Mouse (Mus musculus) heart, postnatal 0 days (tissue): ENCODE data around the gene Ogdh. TPM values are rescaled to one million over a fixed set of nuclear protein-coding genes. Genes with fewer than 3 reads are reported as not detected.

Experiments
- ATAC-seq: fragments of 200-750 bp; cut with Nextera tagmentation; 2 replicates; pipeline ENCODE4 v1.8.0; 2017; ENCODE audit warnings: low read depth, moderate number of reproducible peaks, moderate library complexity; ENCODE audit not compliant: insufficient read depth
- DNase-seq: peaks from one replicate; pipeline ENCODE4 v3.0.0-alpha.2; 2016; ENCODE audit warnings: low spot score
- H3K27ac ChIP-seq: fragments of 300-500 bp; sonication (generic); 2 replicates; pipeline ENCODE4 v1.5.1; 2014; ENCODE audit warnings: low read depth, mild to moderate bottlenecking
- H3K27me3 ChIP-seq: fragments of 300-500 bp; sonication (generic); 2 replicates; pipeline ENCODE4 v1.6.1; 2014; ENCODE audit warnings: low read length, mixed read lengths; ENCODE audit not compliant: control insufficient read depth, insufficient read depth
- H3K36me3 ChIP-seq: fragments of 300-500 bp; sonication (generic); replicated peaks from 2 replicates; pipeline ENCODE4 v1.6.1; 2014; ENCODE audit warnings: low read length, mixed read lengths; ENCODE audit not compliant: control insufficient read depth, insufficient read depth
- H3K4me1 ChIP-seq: fragments of 300-500 bp; sonication (generic); 2 replicates; pipeline ENCODE4 v1.6.1; 2014; ENCODE audit warnings: antibody characterized with exemption; ENCODE audit not compliant: control insufficient read depth, insufficient read depth
- H3K4me2 ChIP-seq: fragments of 300-500 bp; sonication (generic); 2 replicates; pipeline ENCODE4 v1.6.1; 2014; ENCODE audit warnings: low read depth, mild to moderate bottlenecking, low read length, moderate library complexity
- H3K4me3 ChIP-seq: fragments of 300-500 bp; sonication (generic); 2 replicates; pipeline ENCODE4 v1.5.1; 2014; ENCODE audit warnings: low read depth, low read length
- H3K9ac ChIP-seq: fragments of 300-500 bp; sonication (generic); replicated peaks from 2 replicates; pipeline ENCODE4 v1.6.1; 2014; ENCODE audit warnings: low read depth, low read length, mixed read lengths
- H3K9me3 ChIP-seq: fragments of 300-500 bp; sonication (generic); replicated peaks from 2 replicates; pipeline ENCODE4 v1.6.1; 2016; ENCODE audit warnings: low read length; ENCODE audit not compliant: control insufficient read depth
- CTCF ChIP-seq: IDR thresholded peaks from 2 replicates; pipeline ENCODE4 v1.5.1; 2016; ENCODE audit warnings: antibody characterized with exemption, control low read depth, low read depth
- EP300 ChIP-seq: IDR thresholded peaks from 2 replicates; pipeline ENCODE4 v1.6.1; 2016; ENCODE audit warnings: antibody characterized with exemption, low read depth
- WGBS: fragments of 180-500 bp; shearing (Covaris S2); extraction: QIAGEN DNeasy Blood & Tissue Kit; methylation state at CpG from one replicate; pipeline ENCODE4 v1.1.7; 2014; 5-methylcytosine and 5-hydroxymethylcytosine counted together
- polyA plus RNA-seq: library from polyadenylated mRNA; unstranded; fragments of >200 nt; fragmentation: Nextera tagmentation; extraction: Ambion mirVana; gene quantifications from 2 replicates; pipeline ENCODE4 v1.2.1, GENCODE M21; 2015
- total RNA-seq: library from RNA; depleted of rRNA; stranded (reverse); fragments of >200 nt; gene quantifications from 2 replicates; pipeline ENCODE4 v1.2.3, GENCODE M21; 2014; ENCODE audit warnings: low replicate concordance

The Ogdh gene
- total and polyA plus RNA-seq, 2 experiments from 2014 or later, result 338 to 412 TPM

DNA sequence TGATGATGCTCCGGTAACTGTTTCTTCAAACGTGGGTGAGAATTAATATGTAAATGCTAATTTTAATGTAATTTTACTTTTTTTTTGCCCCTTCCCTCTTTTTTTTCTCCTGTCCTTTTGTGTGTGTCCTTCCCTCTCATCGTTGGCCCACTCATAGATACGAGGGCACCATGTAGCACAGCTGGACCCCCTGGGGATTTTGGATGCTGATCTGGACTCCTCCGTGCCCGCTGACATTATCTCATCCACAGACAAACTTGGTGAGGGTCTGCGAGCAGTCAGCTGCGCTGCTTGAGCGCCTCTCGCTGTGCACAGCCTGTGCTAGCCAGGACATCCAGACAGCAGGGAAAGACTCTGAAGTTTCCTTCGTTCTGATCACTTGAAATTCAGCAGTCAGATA is 25.4 kb downstream of the Ogdh start:
- Histone ChIP-seq H3K27me3 (no peaks in the 10 kb centered on the region), H3K9me3 (no peaks in the 10 kb centered on the region), H3K4me1 (no peaks in the 10 kb centered on the region), H3K27ac (no peak overlapping the region), H3K9ac (no peak overlapping the region), H3K4me3 (no peak overlapping the region), H3K4me2 (no peak overlapping the region), H3K36me3 (peaks cover 81% of the 10 kb centered on the region)
- DNase-seq (no peak), ATAC-seq (no peak)
- TF ChIP-seq CTCF, result no peak
- no peak for TF ChIP-seq EP300
- 87% methylated on average over 11 of the region's 11 CpGs for WGBS

DNA sequence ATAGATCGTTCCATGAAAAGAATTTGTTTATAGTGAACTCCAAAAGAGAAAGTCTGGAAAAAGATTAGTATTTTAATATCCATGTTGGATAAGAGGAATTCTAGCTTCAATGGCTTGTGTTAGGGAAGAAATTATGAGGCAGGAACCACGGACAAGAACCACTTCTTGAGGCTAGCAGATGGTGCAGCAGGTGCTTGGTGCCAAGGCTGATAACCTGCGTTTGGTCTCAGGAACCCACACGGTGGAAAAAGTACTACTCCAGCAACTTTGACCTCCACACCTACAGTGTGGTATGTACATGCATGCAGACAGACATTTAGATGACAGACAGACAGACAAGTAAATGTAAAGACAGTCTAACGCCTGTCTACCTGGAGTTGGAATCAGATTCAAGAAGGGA is 27.1 kb downstream of the Ogdh start:
- 89% methylated on average over 5 of the region's 5 CpGs for WGBS
- Histone ChIP-seq H3K27ac (no peak overlapping the region), H3K4me3 (no peak overlapping the region), H3K36me3 (peaks cover 89% of the 10 kb centered on the region), H3K4me1 (no peaks in the 10 kb centered on the region), H3K27me3 (no peaks in the 10 kb centered on the region), H3K4me2 (no peak overlapping the region), H3K9me3 (no peaks in the 10 kb centered on the region), H3K9ac (no peak overlapping the region)
- ATAC-seq (no peak), DNase-seq (no peak)
- TF ChIP-seq CTCF (no peak), EP300 (no peak)

- Histone ChIP-seq H3K27ac (no peak overlapping the region), H3K4me3 (no peak overlapping the region), H3K36me3 (peaks cover 89% of the 10 kb centered on the region), H3K27me3 (no peaks in the 10 kb centered on the region), H3K4me2 (no peak overlapping the region), H3K4me1 (no peaks in the 10 kb centered on the region), H3K9me3 (no peaks in the 10 kb centered on the region), H3K9ac (no peak overlapping the region)
- no peak for DNase-seq
- WGBS, result 81% methylated on average over 2 of the region's 2 CpGs
- no peak for ATAC-seq
- TF ChIP-seq EP300 (no peak), CTCF (no peak)
These were observed 27.9 kb downstream of the Ogdh start for GRCm38 (mm10) chr11:6319374-6319773.

DNA sequence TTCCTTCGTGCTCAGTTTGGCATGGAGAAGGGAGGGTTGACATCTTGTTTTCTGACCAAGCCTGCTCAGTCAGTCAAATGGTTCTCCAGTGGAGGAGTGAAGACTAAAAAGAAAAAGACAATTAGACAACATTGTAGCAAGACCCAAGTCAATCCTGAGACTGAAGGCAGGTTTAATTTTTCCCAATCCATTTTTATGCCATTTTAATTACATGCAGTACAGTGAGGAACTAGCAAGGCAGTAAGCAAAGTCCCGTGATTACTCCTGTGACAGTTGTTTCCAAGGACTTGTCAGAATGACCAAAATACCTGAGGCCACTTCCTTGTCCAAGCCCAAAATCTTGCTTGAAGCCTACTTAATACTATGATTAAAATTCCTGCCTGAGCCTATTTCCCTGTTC is 30.7 kb downstream of the Ogdh start:
- no peak overlapping the region for H3K4me3 ChIP-seq
- ATAC-seq (no peak), DNase-seq (no peak)
- peaks cover 82% of the 10 kb centered on the region for H3K36me3 ChIP-seq
- no peak overlapping the region for H3K9ac ChIP-seq
- no peaks in the 10 kb centered on the region for H3K9me3 ChIP-seq
- TF ChIP-seq EP300 (no peak), CTCF (no peak)
- 85% methylated on average over 2 of the region's 2 CpGs for WGBS
- no peaks in the 10 kb centered on the region for H3K4me1 ChIP-seq
- H3K27me3 ChIP-seq, result no peaks in the 10 kb centered on the region
- H3K27ac ChIP-seq, result no peak overlapping the region
- H3K4me2 ChIP-seq, result no peak overlapping the region

- no peaks in the 10 kb centered on the region for H3K4me1 ChIP-seq
- TF ChIP-seq EP300, result no peak
- TF ChIP-seq CTCF, result no peak
- no peak overlapping the region for H3K4me2 ChIP-seq
- no peak overlapping the region for H3K4me3 ChIP-seq
- H3K27me3 ChIP-seq, result no peaks in the 10 kb centered on the region
- ATAC-seq (no peak), DNase-seq (no peak)
- WGBS, result 62% methylated on average over 5 of the region's 5 CpGs
- no peak overlapping the region for H3K27ac ChIP-seq
- peaks cover 71% of the 10 kb centered on the region for H3K36me3 ChIP-seq
- no peak overlapping the region for H3K9ac ChIP-seq
- H3K9me3 ChIP-seq, result no peaks in the 10 kb centered on the region
These were observed 31.9 kb downstream of the Ogdh start for GRCm38 (mm10) chr11:6323348-6323747.

GRCm38 (mm10) chr11:6331256-6331655 is 39.8 kb downstream of the Ogdh start:
- no peak for ATAC-seq
- no peak overlapping the region for H3K4me3 ChIP-seq
- no peaks in the 10 kb centered on the region for H3K27me3 ChIP-seq
- no peaks in the 10 kb centered on the region for H3K9me3 ChIP-seq
- no peak overlapping the region for H3K9ac ChIP-seq
- H3K36me3 ChIP-seq, result peaks cover 53% of the 10 kb centered on the region
- no peak overlapping the region for H3K27ac ChIP-seq
- no peaks in the 10 kb centered on the region for H3K4me1 ChIP-seq
- TF ChIP-seq EP300 (no peak), CTCF (no peak)
- WGBS, result 85% methylated on average over 7 of the region's 7 CpGs
- H3K4me2 ChIP-seq, result no peak overlapping the region
- no peak for DNase-seq
